Mouse (Mus musculus) hindbrain, embryonic 12.5 days (tissue): ENCODE measurements around the gene Opn1sw. TPM values are rescaled to one million over a fixed set of nuclear protein-coding genes. Genes with fewer than 3 reads are reported as not detected.
A peak's percentile ranks its signal among the peaks of the same experiment; 100 is the strongest.

Experiments used
- ATAC-seq: fragments of 200-750 bp; cut with Nextera tagmentation; 2 replicates; pipeline ENCODE4 v1.8.0; 2017; ENCODE audit warnings: moderate TSS enrichment; ENCODE audit not compliant: low FRiP score
- H3K27ac ChIP-seq: fragments of 300-500 bp; sonication (generic); 2 replicates; pipeline ENCODE4 v1.5.1; 2016; ENCODE audit warnings: mild to moderate bottlenecking
- H3K27me3 ChIP-seq: fragments of 300-500 bp; sonication (generic); 2 replicates; pipeline ENCODE4 v1.6.1; 2016; ENCODE audit warnings: mild to moderate bottlenecking
- H3K36me3 ChIP-seq: fragments of 300-500 bp; sonication (generic); 2 replicates; pipeline ENCODE4 v1.6.1; 2016; ENCODE audit warnings: mild to moderate bottlenecking
- H3K4me1 ChIP-seq: fragments of 300-500 bp; sonication (generic); 2 replicates; pipeline ENCODE4 v1.6.1; 2016
- H3K4me2 ChIP-seq: fragments of 300-500 bp; sonication (generic); replicated peaks from 2 replicates; pipeline ENCODE4 v1.6.1; 2016; ENCODE audit warnings: mild to moderate bottlenecking
- H3K4me3 ChIP-seq: fragments of 300-500 bp; sonication (generic); 2 replicates; pipeline ENCODE4 v1.5.1; 2016; ENCODE audit warnings: mild to moderate bottlenecking
- H3K9ac ChIP-seq: fragments of 300-500 bp; sonication (generic); 2 replicates; pipeline ENCODE4 v1.6.1; 2016; ENCODE audit warnings: mild to moderate bottlenecking, moderate library complexity
- H3K9me3 ChIP-seq: fragments of 300-500 bp; sonication (generic); replicated peaks from 2 replicates; pipeline ENCODE4 v1.6.1; 2016; ENCODE audit warnings: mild to moderate bottlenecking
- WGBS: fragments of 180-500 bp; shearing (Covaris S2); methylation state at CpG from one replicate; pipeline ENCODE4 v1.1.7; 2016; 5-methylcytosine and 5-hydroxymethylcytosine counted together
- polyA plus RNA-seq: library from polyadenylated mRNA; unstranded; fragments of >200 nt; fragmentation: Nextera tagmentation; extraction: Ambion mirVana; gene quantifications from 2 replicates; pipeline ENCODE4 v1.2.1, GENCODE M21; 2016

The Opn1sw gene
- 0.25 and 0.38 TPM in 2 replicates for polyA plus RNA-seq

GRCm38 (mm10) chr6:29388052-29388518, at the start of gene Opn1sw:
Gene Opn1sw (minus strand): TSS chr6:29388468.
- Histone ChIP-seq H3K36me3 (no peaks in the 10 kb centered on the region), H3K9me3 (no peaks in the 10 kb centered on the region), H3K27ac (no peak within 1 kb of the TSS), H3K9ac (no peak within 1 kb of the TSS), H3K4me1 (peaks cover 4% of the 10 kb centered on the region), H3K27me3 (peaks cover 16% of the 10 kb centered on the region), H3K4me2 (peak within 1 kb of the TSS; percentile 36), H3K4me3 (peak within 1 kb of the TSS; percentile 3; the same call in 1 of the 2 replicates)
- ATAC-seq, result no peak
- 5% methylated on average over 12 of the region's 12 CpGs for WGBS

DNA sequence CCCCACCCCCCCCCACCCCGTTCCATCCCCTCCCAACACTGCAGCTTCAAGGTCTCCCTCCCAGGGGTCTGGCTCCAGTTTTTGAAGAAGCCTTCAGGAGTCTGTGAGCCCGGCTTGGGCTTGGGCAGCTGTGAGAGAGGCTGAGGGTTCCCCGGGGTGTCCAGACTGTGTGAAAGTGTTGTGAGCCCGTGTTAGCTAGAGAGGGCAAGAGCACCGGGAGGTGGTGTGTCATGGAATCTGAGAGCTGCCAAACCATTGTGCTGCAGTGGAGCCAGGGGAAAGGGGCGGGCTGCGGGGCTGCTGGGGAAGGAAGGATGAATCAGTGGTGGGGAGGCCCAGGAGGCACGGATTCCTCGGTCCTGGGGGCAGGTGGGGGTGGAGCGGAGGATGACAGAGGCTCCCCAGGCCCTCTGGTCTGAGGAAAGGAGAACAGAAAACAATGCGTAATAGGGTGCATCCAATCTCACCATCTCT, 48.2 kb upstream of the Opn1sw start:
- Histone ChIP-seq H3K4me1 (peaks cover 50% of the 10 kb centered on the region), H3K36me3 (no peaks in the 10 kb centered on the region), H3K4me3 (peak overlapping the region; percentile 47), H3K9ac (peak overlapping the region; percentile 37; the same call in 1 of the 2 replicates), H3K9me3 (no peaks in the 10 kb centered on the region), H3K27me3 (peaks cover 39% of the 10 kb centered on the region), H3K4me2 (peak overlapping the region; percentile 80), H3K27ac (peak overlapping the region; percentile 79)
- peak; percentile 57 for ATAC-seq
- 4% methylated on average over 11 of the region's 11 CpGs for WGBS

GRCm38 (mm10) chr6:29435940-29436451, 47.7 kb upstream of the Opn1sw start:
- H3K9ac ChIP-seq, result peak overlapping the region; percentile 37; the same call in 1 of the 2 replicates
- H3K4me2 ChIP-seq, result peak overlapping the region; percentile 80
- 4% methylated on average over 6 of the region's 6 CpGs for WGBS
- no peaks in the 10 kb centered on the region for H3K9me3 ChIP-seq
- H3K27me3 ChIP-seq, result peaks cover 44% of the 10 kb centered on the region
- peak overlapping the region; percentile 47 for H3K4me3 ChIP-seq
- peaks cover 53% of the 10 kb centered on the region for H3K4me1 ChIP-seq
- peak; percentile 65 for ATAC-seq
- peak overlapping the region; percentile 79 for H3K27ac ChIP-seq
- no peaks in the 10 kb centered on the region for H3K36me3 ChIP-seq

DNA sequence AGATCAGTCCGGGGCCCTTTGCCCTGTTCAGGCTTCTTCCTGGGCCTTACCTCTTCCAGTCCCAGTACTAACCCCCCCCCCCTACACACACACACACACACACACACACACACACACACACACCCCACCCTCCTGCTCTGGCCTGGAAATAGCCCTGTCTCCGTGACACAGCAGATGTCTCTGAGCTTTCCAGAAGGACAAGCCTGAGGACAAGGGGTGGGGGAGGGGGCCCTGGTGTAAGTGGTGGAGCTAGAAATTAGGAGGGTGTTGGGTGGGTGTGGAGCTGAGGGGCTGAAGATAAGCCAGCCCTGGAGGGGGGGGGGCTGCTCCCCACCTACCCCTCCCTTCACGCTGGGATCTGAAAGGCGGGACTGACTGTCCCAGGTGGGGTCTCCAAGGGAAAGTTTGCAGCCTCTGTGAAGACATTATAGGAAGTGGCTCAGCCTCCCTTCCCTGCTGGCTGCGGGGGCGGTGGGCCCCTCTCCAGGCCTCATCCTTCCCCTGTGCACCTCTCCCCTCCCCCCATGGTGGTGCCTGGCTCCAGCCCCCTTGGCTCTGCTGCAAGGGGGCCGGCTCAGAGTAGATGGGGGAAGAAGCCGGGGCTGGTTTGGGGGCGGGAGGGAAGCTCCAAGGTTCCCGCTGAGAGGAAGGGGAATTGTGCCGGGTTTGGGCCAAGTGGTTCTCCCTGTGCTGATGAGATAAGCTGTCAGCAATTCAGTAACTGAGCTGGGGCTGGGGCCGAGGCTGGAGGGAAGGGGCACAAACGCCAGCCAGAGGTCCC, 46.8 kb upstream of the Opn1sw start:
- WGBS, result 5% methylated on average over 13 of the region's 13 CpGs

DNA sequence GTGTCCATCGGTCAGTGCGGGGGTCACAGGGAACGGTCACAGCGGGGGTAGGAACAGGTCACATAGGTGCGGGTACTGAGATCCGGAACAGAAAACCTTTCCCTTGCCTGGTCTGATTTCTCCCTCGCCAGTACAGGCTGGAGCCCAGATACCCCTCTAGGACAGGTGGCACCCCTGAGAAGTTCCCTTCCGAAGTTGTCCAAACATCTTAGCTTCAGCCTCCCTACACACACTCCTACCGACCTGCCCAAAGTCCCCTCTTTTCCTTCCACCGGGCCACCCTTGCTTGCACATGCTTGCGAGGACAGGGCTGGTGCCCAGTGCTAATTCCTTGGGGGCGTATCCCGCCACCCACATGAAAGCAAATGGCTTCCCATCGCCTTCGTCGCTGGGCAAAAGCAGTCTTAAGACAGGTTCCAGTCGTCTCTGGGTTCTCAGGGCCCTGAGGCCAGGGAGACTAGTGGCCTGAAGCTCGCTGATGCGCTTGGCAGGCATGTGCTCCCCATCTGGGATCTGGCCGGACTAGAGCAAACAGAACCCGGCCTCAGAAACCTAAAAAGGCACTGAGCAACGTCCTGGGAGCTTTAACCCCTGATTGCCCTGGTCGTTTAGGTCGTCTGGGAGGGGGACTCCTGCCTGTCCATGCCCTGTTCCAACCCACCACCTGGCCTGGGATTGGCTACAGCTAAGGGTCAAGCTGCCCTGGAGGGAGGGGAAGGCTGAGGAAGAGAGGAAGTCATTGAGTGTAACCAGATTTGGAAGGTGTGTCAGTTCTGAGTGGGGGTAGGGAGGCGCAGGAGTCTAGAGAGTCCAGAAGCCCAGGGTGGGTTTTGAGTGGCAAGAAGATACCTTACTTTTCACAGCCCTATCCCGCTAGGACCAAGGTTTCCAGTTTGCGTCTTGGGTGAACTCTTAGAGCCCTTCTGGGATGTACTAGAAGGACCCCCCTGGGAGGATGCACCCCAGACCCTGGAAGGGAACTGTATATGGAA, 45.8 kb upstream of the Opn1sw start:
- 4% methylated on average over 27 of the region's 27 CpGs for WGBS
- ATAC-seq, result no peak
- H3K9ac ChIP-seq, result peak overlapping the region; percentile 60
- no peaks in the 10 kb centered on the region for H3K9me3 ChIP-seq
- H3K4me2 ChIP-seq, result peak overlapping the region; percentile 80
- peak overlapping the region; percentile 47 for H3K4me3 ChIP-seq
- H3K27me3 ChIP-seq, result peaks cover 56% of the 10 kb centered on the region
- no peak overlapping the region for H3K27ac ChIP-seq
- H3K4me1 ChIP-seq, result peaks cover 53% of the 10 kb centered on the region
- no peaks in the 10 kb centered on the region for H3K36me3 ChIP-seq

More for the DNA sequence above, 46.8 kb upstream of the Opn1sw start:
- Histone ChIP-seq H3K4me1 (peaks cover 53% of the 10 kb centered on the region), H3K4me2 (peak overlapping the region; percentile 80), H3K36me3 (no peaks in the 10 kb centered on the region), H3K9ac (no peak overlapping the region; the same call in 1 of the 2 replicates), H3K27ac (peak overlapping the region; percentile 79), H3K9me3 (no peaks in the 10 kb centered on the region), H3K27me3 (peaks cover 53% of the 10 kb centered on the region), H3K4me3 (peak overlapping the region; percentile 47)
- ATAC-seq, result peak; percentile 39

GRCm38 (mm10) chr6:29433038-29433803, 45.0 kb upstream of the Opn1sw start, which contains the start of gene Flnc:
Gene Flnc (plus strand): TSS chr6:29433256.
- Histone ChIP-seq H3K9ac (peak within 1 kb of the TSS; percentile 60), H3K4me1 (peaks cover 53% of the 10 kb centered on the region), H3K4me2 (peak within 1 kb of the TSS; percentile 80), H3K36me3 (no peaks in the 10 kb centered on the region), H3K4me3 (peak within 1 kb of the TSS; percentile 47), H3K27me3 (peaks cover 56% of the 10 kb centered on the region), H3K9me3 (no peaks in the 10 kb centered on the region), H3K27ac (no peak within 1 kb of the TSS)
- no peak for ATAC-seq
- under 1% methylated on average over 53 of the region's 77 CpGs for WGBS

- H3K9ac ChIP-seq, result no peak overlapping the region
- H3K4me2 ChIP-seq, result peak overlapping the region; percentile 80
- peaks cover 56% of the 10 kb centered on the region for H3K27me3 ChIP-seq
- ATAC-seq, result no peak
- peaks cover 53% of the 10 kb centered on the region for H3K4me1 ChIP-seq
- H3K9me3 ChIP-seq, result no peaks in the 10 kb centered on the region
- H3K27ac ChIP-seq, result no peak overlapping the region
- no peaks in the 10 kb centered on the region for H3K36me3 ChIP-seq
- peak overlapping the region; percentile 47 for H3K4me3 ChIP-seq
Observed at GRCm38 (mm10) chr6:29432676-29433037, 44.4 kb upstream of the Opn1sw start.

DNA sequence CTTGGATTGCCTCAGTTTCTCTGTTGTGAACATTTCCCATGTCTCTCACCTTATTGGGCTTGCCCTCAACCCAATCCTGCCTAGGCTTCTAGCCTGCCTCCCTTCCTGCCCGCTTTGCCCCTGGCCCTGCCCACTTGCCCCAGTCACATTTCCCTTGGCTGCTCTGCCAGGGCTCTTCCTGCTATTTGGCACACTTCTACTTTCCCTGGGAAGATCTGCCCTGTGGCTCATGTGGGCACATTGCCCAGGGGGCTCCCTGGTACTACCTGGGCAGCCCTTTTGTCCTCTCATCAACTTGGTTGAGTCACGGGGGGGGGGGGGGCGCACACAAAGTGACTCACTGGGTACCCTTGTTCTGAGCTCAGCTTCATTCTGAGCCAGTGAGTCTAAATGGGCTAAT, 43.9 kb upstream of the Opn1sw start:
- Histone ChIP-seq H3K27ac (no peak overlapping the region), H3K36me3 (no peaks in the 10 kb centered on the region), H3K4me3 (no peak overlapping the region), H3K4me1 (peaks cover 53% of the 10 kb centered on the region), H3K4me2 (no peak overlapping the region), H3K9me3 (no peaks in the 10 kb centered on the region), H3K9ac (no peak overlapping the region), H3K27me3 (peaks cover 56% of the 10 kb centered on the region)
- 51% methylated on average over 3 of the region's 3 CpGs for WGBS
- ATAC-seq, result no peak

GRCm38 (mm10) chr6:29431473-29431872, 43.2 kb upstream of the Opn1sw start:
- peaks cover 47% of the 10 kb centered on the region for H3K4me1 ChIP-seq
- H3K27ac ChIP-seq, result no peak overlapping the region
- no peak overlapping the region for H3K9ac ChIP-seq
- peaks cover 56% of the 10 kb centered on the region for H3K27me3 ChIP-seq
- ATAC-seq, result no peak
- H3K9me3 ChIP-seq, result no peaks in the 10 kb centered on the region
- no peak overlapping the region for H3K4me3 ChIP-seq
- H3K36me3 ChIP-seq, result no peaks in the 10 kb centered on the region
- no peak overlapping the region for H3K4me2 ChIP-seq
- 17% methylated on average over 5 of the region's 5 CpGs for WGBS

DNA sequence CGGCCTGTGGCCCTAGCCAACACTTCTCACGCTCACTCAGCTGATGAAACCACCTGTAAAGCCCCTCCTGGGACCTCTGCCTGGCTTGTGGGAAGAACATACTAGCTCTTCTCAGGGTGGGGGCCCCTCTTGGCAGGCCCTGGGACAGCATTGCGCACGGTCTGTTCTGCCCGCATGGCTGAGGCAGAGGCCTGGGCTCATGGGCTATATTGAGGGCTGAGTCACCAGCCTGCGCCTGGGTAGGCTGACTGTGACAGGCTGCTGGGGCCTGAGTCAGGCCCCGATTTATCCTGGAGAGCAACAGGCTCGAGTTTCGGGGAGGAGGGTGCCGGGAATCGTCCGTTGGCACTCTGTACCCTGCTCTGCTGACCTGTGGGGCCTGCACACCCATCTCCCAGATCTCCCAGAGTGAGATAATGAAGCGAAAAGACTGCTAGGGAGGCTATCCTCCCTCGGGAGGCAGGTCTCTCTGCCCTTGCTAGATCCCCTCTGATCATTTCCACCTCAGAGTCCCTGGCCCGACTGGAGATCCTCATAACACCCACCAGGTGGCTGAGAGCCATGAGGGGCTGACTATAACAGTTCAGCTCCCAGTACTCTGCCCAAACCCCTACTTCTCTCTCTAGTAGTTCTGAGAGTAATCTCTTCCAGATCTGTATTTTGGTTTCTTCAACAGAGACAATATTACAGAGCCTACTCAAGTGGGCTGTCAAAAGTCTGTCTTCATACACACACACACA, 42.6 kb upstream of the Opn1sw start:
- Histone ChIP-seq H3K27me3 (peaks cover 56% of the 10 kb centered on the region), H3K9ac (no peak overlapping the region), H3K4me1 (peaks cover 41% of the 10 kb centered on the region), H3K27ac (no peak overlapping the region), H3K4me2 (no peak overlapping the region), H3K4me3 (no peak overlapping the region), H3K9me3 (no peaks in the 10 kb centered on the region), H3K36me3 (no peaks in the 10 kb centered on the region)
- 43% methylated on average over 15 of the region's 15 CpGs for WGBS
- ATAC-seq, result no peak

GRCm38 (mm10) chr6:29428171-29428570, 39.9 kb upstream of the Opn1sw start:
- Histone ChIP-seq H3K9ac (no peak overlapping the region), H3K4me1 (peaks cover 16% of the 10 kb centered on the region), H3K4me3 (no peak overlapping the region), H3K27ac (no peak overlapping the region), H3K27me3 (peaks cover 34% of the 10 kb centered on the region), H3K36me3 (no peaks in the 10 kb centered on the region; the same call in 1 of the 2 replicates), H3K9me3 (no peaks in the 10 kb centered on the region), H3K4me2 (no peak overlapping the region)
- WGBS, result 53% methylated on average over 4 of the region's 4 CpGs
- ATAC-seq, result no peak
